Mouse (Mus musculus) neural tube, embryonic 12.5 days (tissue): ENCODE measurements around the gene Mocs3. TPM values are rescaled to one million over a fixed set of nuclear protein-coding genes. Genes with fewer than 3 reads are reported as not detected.

Experiments
- ATAC-seq: fragments of 200-750 bp; cut with Nextera tagmentation; 2 replicates; pipeline ENCODE4 v1.8.0; 2017; ENCODE audit warnings: low read depth, mild to moderate bottlenecking, moderate TSS enrichment, moderate library complexity; ENCODE audit not compliant: low FRiP score
- H3K27ac ChIP-seq: fragments of 300-500 bp; sonication (generic); 2 replicates; pipeline ENCODE4 v1.5.1; 2016
- H3K27me3 ChIP-seq: fragments of 300-500 bp; sonication (generic); replicated peaks from 2 replicates; pipeline ENCODE4 v1.6.1; 2016; ENCODE audit warnings: mild to moderate bottlenecking
- H3K36me3 ChIP-seq: fragments of 300-500 bp; sonication (generic); 2 replicates; pipeline ENCODE4 v1.6.1; 2016; ENCODE audit warnings: mild to moderate bottlenecking
- H3K4me1 ChIP-seq: fragments of 300-500 bp; sonication (generic); 2 replicates; pipeline ENCODE4 v1.6.1; 2016
- H3K4me2 ChIP-seq: fragments of 300-500 bp; sonication (generic); replicated peaks from 2 replicates; pipeline ENCODE4 v1.6.1; 2016; ENCODE audit warnings: mild to moderate bottlenecking
- H3K4me3 ChIP-seq: fragments of 300-500 bp; sonication (generic); 2 replicates; pipeline ENCODE4 v1.5.1; 2016
- H3K9ac ChIP-seq: fragments of 300-500 bp; sonication (generic); 2 replicates; pipeline ENCODE4 v1.6.1; 2016; ENCODE audit warnings: mild to moderate bottlenecking
- H3K9me3 ChIP-seq: fragments of 300-500 bp; sonication (generic); 2 replicates; pipeline ENCODE4 v1.6.1; 2016; ENCODE audit warnings: mild to moderate bottlenecking
- WGBS: fragments of 180-500 bp; shearing (Covaris S2); methylation state at CpG from one replicate; pipeline ENCODE4 v1.1.7; 2016; 5-methylcytosine and 5-hydroxymethylcytosine counted together
- polyA plus RNA-seq: library from polyadenylated mRNA; unstranded; fragments of >200 nt; fragmentation: Nextera tagmentation; extraction: Ambion mirVana; gene quantifications from 2 replicates; pipeline ENCODE4 v1.2.1, GENCODE M21; 2016

Mocs3 gene
- polyA plus RNA-seq, 1 experiment from 2014 or later: 12.5 TPM

GRCm38 (mm10) chr2:168273387-168273786 is 43.0 kb downstream of the Mocs3 start:
- Histone ChIP-seq H3K27ac (no peak overlapping the region), H3K36me3 (no peaks in the 10 kb centered on the region), H3K27me3 (peaks cover 22% of the 10 kb centered on the region), H3K9me3 (no peaks in the 10 kb centered on the region), H3K4me2 (no peak overlapping the region), H3K9ac (no peak overlapping the region), H3K4me3 (no peak overlapping the region), H3K4me1 (0 out of 2 replicates have a peak, but pooled peaks cover 5% of the 10 kb centered on the region)
- WGBS: 52% methylated on average over 9 of the region's 9 CpGs
- ATAC-seq: no peak

DNA sequence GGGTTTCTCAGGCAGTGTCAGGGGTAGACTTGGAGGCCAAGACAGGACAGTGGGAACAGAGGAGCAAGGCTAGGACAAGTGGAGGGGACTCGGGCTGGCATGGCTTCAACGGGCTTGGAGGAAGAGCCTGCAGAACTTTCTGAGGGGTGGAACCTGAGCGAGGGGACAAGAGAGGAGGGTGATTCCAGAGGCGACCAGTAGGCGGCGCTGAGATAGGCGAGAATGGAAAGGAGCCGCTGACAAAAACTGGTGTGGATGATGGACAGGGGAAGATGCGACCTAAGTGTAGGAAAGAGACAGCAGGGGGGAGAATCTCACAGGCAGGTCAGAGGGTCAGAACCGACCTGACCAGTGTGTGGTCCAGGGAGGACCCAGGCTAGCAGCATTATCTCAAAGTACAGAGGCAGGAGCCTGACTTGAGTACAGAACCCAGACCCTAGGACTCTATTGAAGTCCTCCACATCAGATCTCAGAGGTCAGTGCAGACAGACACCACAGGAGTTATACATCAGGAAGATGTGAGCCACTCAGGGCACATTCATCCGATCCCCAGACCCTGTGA is 44.0 kb downstream of the Mocs3 start:
- peaks cover 31% of the 10 kb centered on the region for H3K27me3 ChIP-seq
- WGBS: 11% methylated on average over 11 of the region's 11 CpGs

GRCm38 (mm10) chr2:168280729-168281581 is 50.5 kb downstream of the Mocs3 start:
- peaks cover 59% of the 10 kb centered on the region for H3K27me3 ChIP-seq
- peaks cover 22% of the 10 kb centered on the region for H3K4me1 ChIP-seq
- no peaks in the 10 kb centered on the region for H3K36me3 ChIP-seq
- no peak overlapping the region for H3K27ac ChIP-seq
- peak overlapping the region; percentile 45 for H3K4me3 ChIP-seq
- 1% methylated on average over 73 of the region's 82 CpGs for WGBS
- H3K9ac ChIP-seq: peak overlapping the region; percentile 54
- no peaks in the 10 kb centered on the region; the same call in 1 of the 2 replicates for H3K9me3 ChIP-seq
- H3K4me2 ChIP-seq: peak overlapping the region; percentile 90
- peak; percentile 61 for ATAC-seq

More for the DNA sequence above, 44.0 kb downstream of the Mocs3 start:
- H3K4me2 ChIP-seq: no peak overlapping the region
- no peaks in the 10 kb centered on the region for H3K36me3 ChIP-seq
- no peak overlapping the region for H3K27ac ChIP-seq
- no peaks in the 10 kb centered on the region for H3K9me3 ChIP-seq
- H3K9ac ChIP-seq: no peak overlapping the region
- 0 out of 2 replicates have a peak, but pooled peaks cover 5% of the 10 kb centered on the region for H3K4me1 ChIP-seq
- H3K4me3 ChIP-seq: no peak overlapping the region
- no peak for ATAC-seq

- Histone ChIP-seq H3K4me3 (peak within 1 kb of the TSS; percentile 45), H3K36me3 (no peaks in the 10 kb centered on the region), H3K9ac (peak within 1 kb of the TSS; percentile 54), H3K27me3 (peaks cover 54% of the 10 kb centered on the region), H3K4me2 (peak within 1 kb of the TSS; percentile 90), H3K4me1 (peaks cover 22% of the 10 kb centered on the region), H3K9me3 (no peaks in the 10 kb centered on the region; the same call in 1 of the 2 replicates), H3K27ac (no peak within 1 kb of the TSS)
- ATAC-seq: peak; percentile 29; the same call in 1 of the 2 replicates
- WGBS: 12% methylated on average over 12 of the region's 12 CpGs
Measured at GRCm38 (mm10) chr2:168281582-168281981, 51.2 kb downstream of the Mocs3 start, which contains the start of gene Kcng1. TSS of gene Kcng1 (minus strand) at chr2:168281736.

Other genes with a start within 250 kb of the Mocs3 start
- gene Ripor3, start 220.0 kb upstream of the Mocs3 start, polyA plus RNA-seq: 0.37 and 0.60 TPM in 2 replicates
- gene Pard6b, start 149.6 kb upstream of the Mocs3 start, polyA plus RNA-seq: 9.3 and 10.1 TPM in 2 replicates
- gene Adnp, start 23.5 kb upstream of the Mocs3 start, polyA plus RNA-seq: 24.4 and 32.1 TPM in 2 replicates
- gene Gm20716, start 258 bp upstream of the Mocs3 start, polyA plus RNA-seq: 18.6 and 22.8 TPM in 2 replicates
- gene Dpm1, start within 50 bp of the Mocs3 start, polyA plus RNA-seq: 70.4 and 79.4 TPM in 2 replicates
- 0.42 and 0.48 TPM in 2 replicates for gene Kcng1, start 51.1 kb downstream of the Mocs3 start, polyA plus RNA-seq